Mouse (Mus musculus) heart, postnatal 4 days (tissue): Measurements from ENCODE around the gene Ccnyl1. TPM values are rescaled to one million over a fixed set of nuclear protein-coding genes. Genes with fewer than 3 reads are reported as not detected.

ENCODE experiments used
- DNase-seq: peaks from one replicate; pipeline ENCODE4 v3.0.0; 2021
- total RNA-seq, 2 experiments: library from RNA; stranded (reverse); gene quantifications; 2 replicates each; pipeline ENCODE4 v1.2.3; 2021

The Ccnyl1 gene
- total RNA-seq, 2 experiments from 2014 or later: 31.0 to 33.2 TPM

- peak; percentile 59 for DNase-seq
Observed at GRCm38 (mm10) chr1:64738661-64739082, 48.4 kb downstream of the Ccnyl1 start.

GRCm38 (mm10) chr1:64742741-64743408 is 52.6 kb downstream of the Ccnyl1 start:
- DNase-seq: no peak

- DNase-seq: no peak
Observed at GRCm38 (mm10) chr1:64744616-64745015, 54.4 kb downstream of the Ccnyl1 start.

- peak; percentile 48 for DNase-seq
Observed at GRCm38 (mm10) chr1:64753109-64753508, 62.9 kb downstream of the Ccnyl1 start.

- DNase-seq: no peak
Observed at GRCm38 (mm10) chr1:64753668-64754067, 63.4 kb downstream of the Ccnyl1 start.

GRCm38 (mm10) chr1:64754658-64755057 is 64.4 kb downstream of the Ccnyl1 start:
- no peak for DNase-seq

GRCm38 (mm10) chr1:64755971-64756639 is 65.8 kb downstream of the Ccnyl1 start:
- DNase-seq: no peak

GRCm38 (mm10) chr1:64756640-64757030 is 66.4 kb downstream of the Ccnyl1 start:
- no peak for DNase-seq

- DNase-seq: peak; percentile 24
Observed at GRCm38 (mm10) chr1:64757254-64757653, 67.0 kb downstream of the Ccnyl1 start.

- peak; percentile 39 for DNase-seq
Observed at GRCm38 (mm10) chr1:64757766-64758165, 67.5 kb downstream of the Ccnyl1 start.

- no peak for DNase-seq
Observed at GRCm38 (mm10) chr1:64761646-64762045, 71.4 kb downstream of the Ccnyl1 start.

- no peak for DNase-seq
Observed at GRCm38 (mm10) chr1:64770169-64770568, 79.9 kb downstream of the Ccnyl1 start.

GRCm38 (mm10) chr1:64773305-64773704 is 83.0 kb downstream of the Ccnyl1 start:
- DNase-seq: no peak

Other genes starting within 250 kb of the Ccnyl1 start
- gene Creb1, start 157.8 kb upstream of the Ccnyl1 start, total RNA-seq: 10 to 100 TPM; 33.6 to 37.5 TPM
- gene Mettl21a, start 73.2 kb upstream of the Ccnyl1 start, total RNA-seq: 1 to 10 TPM; 6.5 to 8.1 TPM
- gene Fzd5, start 47.3 kb downstream of the Ccnyl1 start, total RNA-seq: 10 to 100 TPM in 1 of 2 experiments, 1 to 10 TPM in 1; 9.5 to 10.6 TPM